Mouse (Mus musculus): ENCODE results near the gene Prrg3. TPM values are rescaled to one million over a fixed set of nuclear protein-coding genes. Genes with fewer than 3 reads are reported as not detected.

Prrg3 gene
- polyA plus RNA-seq, 1 experiment: 0.15 TPM

- no peak overlapping the region for H3K4me3 ChIP-seq (ENCODE audit: low read depth, low read length)
- no peaks in the 10 kb centered on the region for H3K27me3 ChIP-seq (ENCODE audit: control insufficient read depth, insufficient read depth, low read length)
- no peaks in the 10 kb centered on the region for H3K36me3 ChIP-seq (ENCODE audit: control insufficient read depth, insufficient read depth, low read length)
- TF ChIP-seq POLR2A (IDR thresholded peaks at IDR 0.05; ENCODE audit: low read depth, low read length) (no peak), CTCF (IDR thresholded peaks at IDR 0.05; ENCODE audit: extremely low read depth, insufficient read length, insufficient replicate concordance, low read depth, low read length) (no peak)
- no peaks in the 10 kb centered on the region for H3K4me1 ChIP-seq (ENCODE audit: control insufficient read depth, insufficient read depth, insufficient read length, low read length)
- H3K27ac ChIP-seq (ENCODE audit: insufficient read depth, low read depth, low read length): no peak overlapping the region
These were observed 47.5 kb downstream of the Prrg3 start for GRCm38 (mm10) chrX:72009930-72010329.

DNA sequence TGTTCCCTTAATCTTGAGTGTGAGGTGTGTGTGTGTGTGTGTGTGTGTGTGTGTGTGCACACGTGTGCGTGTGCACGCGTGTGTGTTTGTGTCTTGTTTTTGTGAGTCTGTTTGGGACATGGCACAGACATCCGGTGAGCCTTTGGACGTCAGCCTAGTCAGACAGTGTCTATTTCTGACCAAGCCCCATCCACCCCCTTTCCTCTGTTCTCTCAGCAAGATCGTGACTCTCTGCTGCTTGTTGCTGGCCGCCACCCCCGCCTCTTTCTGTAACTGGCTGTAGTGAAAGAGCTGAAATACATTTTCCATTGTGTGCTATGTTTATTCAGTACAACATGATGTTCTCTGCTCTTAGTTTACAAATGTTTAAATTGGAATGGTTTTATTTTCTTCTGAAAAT is 49.8 kb downstream of the Prrg3 start:
- Histone ChIP-seq H3K4me1 (ENCODE audit: control insufficient read depth, insufficient read depth, insufficient read length, low read length) (no peaks in the 10 kb centered on the region), H3K27me3 (ENCODE audit: control insufficient read depth, insufficient read depth, low read length) (no peaks in the 10 kb centered on the region), H3K36me3 (ENCODE audit: control insufficient read depth, insufficient read depth, low read length) (no peaks in the 10 kb centered on the region), H3K27ac (ENCODE audit: insufficient read depth, low read depth, low read length) (no peak overlapping the region), H3K4me3 (ENCODE audit: low read depth, low read length) (no peak overlapping the region)
- TF ChIP-seq CTCF (IDR thresholded peaks at IDR 0.05; ENCODE audit: extremely low read depth, insufficient read length, insufficient replicate concordance, low read depth, low read length): no peak
- TF ChIP-seq POLR2A (IDR thresholded peaks at IDR 0.05; ENCODE audit: low read depth, low read length): no peak
- WGBS: 53% methylated on average over 9 of the region's 9 CpGs

DNA sequence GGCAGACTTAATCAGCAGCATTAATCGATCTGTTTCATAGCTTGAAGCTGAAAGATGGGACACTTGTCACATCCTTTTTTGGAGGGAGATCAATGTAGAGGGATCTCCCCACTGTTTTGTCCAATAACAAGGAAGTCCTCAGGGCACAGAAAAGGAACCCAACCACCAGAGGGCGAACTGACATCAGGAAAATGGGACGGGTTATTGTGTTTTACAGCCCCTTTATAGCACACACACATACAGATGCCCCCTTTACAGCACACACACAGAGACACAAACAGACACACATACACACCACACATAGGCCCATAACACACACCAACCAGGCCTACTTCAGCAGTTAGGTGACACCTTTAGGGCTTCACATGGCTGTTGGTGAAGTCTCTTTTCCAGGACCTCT is 50.4 kb downstream of the Prrg3 start:
- WGBS: 23% methylated on average over 3 of the region's 3 CpGs
- Histone ChIP-seq H3K27me3 (ENCODE audit: control insufficient read depth, insufficient read depth, low read length) (no peaks in the 10 kb centered on the region), H3K4me1 (ENCODE audit: control insufficient read depth, insufficient read depth, insufficient read length, low read length) (no peaks in the 10 kb centered on the region), H3K4me3 (ENCODE audit: low read depth, low read length) (no peak overlapping the region), H3K27ac (ENCODE audit: insufficient read depth, low read depth, low read length) (no peak overlapping the region), H3K36me3 (ENCODE audit: control insufficient read depth, insufficient read depth, low read length) (no peaks in the 10 kb centered on the region)
- TF ChIP-seq CTCF (IDR thresholded peaks at IDR 0.05; ENCODE audit: extremely low read depth, insufficient read length, insufficient replicate concordance, low read depth, low read length): no peak
- no peak for TF ChIP-seq POLR2A (IDR thresholded peaks at IDR 0.05; ENCODE audit: low read depth, low read length)

- no peaks in the 10 kb centered on the region for H3K4me1 ChIP-seq (ENCODE audit: control insufficient read depth, insufficient read depth, insufficient read length, low read length)
- H3K27me3 ChIP-seq (ENCODE audit: control insufficient read depth, insufficient read depth, low read length): no peaks in the 10 kb centered on the region
- no peaks in the 10 kb centered on the region for H3K36me3 ChIP-seq (ENCODE audit: control insufficient read depth, insufficient read depth, low read length)
- no peak for TF ChIP-seq POLR2A (IDR thresholded peaks at IDR 0.05; ENCODE audit: low read depth, low read length)
- TF ChIP-seq CTCF (IDR thresholded peaks at IDR 0.05; ENCODE audit: extremely low read depth, insufficient read length, insufficient replicate concordance, low read depth, low read length): no peak
- no peak overlapping the region for H3K27ac ChIP-seq (ENCODE audit: insufficient read depth, low read depth, low read length)
- H3K4me3 ChIP-seq (ENCODE audit: low read depth, low read length): no peak overlapping the region
- 82% methylated on average over 1 of the region's 1 CpGs for WGBS
These were observed 59.8 kb downstream of the Prrg3 start for GRCm38 (mm10) chrX:72022241-72022640.

Other genes with a start within 250 kb of the Prrg3 start
- 0.56 and 0.63 TPM in 2 replicates for gene Vma21, start 146.7 kb upstream of the Prrg3 start, polyA plus RNA-seq (2012; rRNA removed)
- 0.05 and 0.11 TPM in 2 replicates for gene Gm1141, start 41.6 kb upstream of the Prrg3 start, polyA plus RNA-seq (2012; rRNA removed)
- gene Fate1, start 10.4 kb downstream of the Prrg3 start, polyA plus RNA-seq (2012; rRNA removed): not detected in 2 replicates
- gene Cnga2, start 29.2 kb downstream of the Prrg3 start, polyA plus RNA-seq (2012; rRNA removed): not detected in 2 replicates